Mouse (Mus musculus): Measurements from ENCODE around the gene Ncoa5. TPM values are rescaled to one million over a fixed set of nuclear protein-coding genes. Genes with fewer than 3 reads are reported as not detected.

Gene Ncoa5
- total RNA-seq, 2 experiments from 2014 or later = 9.8 to 15.6 TPM

GRCm38 (mm10) chr2:165050826-165051548 lies 16.3 kb upstream of the Ncoa5 start:
- no peak for ATAC-seq (ENCODE audit: poor library complexity, severe bottlenecking)

DNA sequence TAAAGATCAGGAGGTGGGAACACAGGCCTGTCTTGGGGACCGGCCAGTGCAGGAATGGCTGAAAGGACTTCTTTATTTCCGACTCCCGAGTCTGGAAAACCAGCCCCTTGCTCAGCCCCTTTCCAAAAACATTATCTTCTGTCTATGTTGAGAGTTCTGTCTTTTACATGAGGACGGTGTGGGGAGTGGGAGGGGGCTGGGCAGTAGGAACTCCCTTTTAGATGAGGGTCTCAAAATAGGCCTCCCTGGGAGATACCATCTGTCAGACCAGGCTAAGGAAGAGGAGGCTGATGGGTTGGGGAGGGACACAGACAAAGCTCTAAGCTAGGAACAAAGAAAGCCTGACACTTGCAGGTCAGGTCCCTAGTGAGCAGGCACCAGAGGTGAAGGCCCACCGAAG lies 14.4 kb upstream of the Ncoa5 start:
- no peak for ATAC-seq (ENCODE audit: poor library complexity, severe bottlenecking)

- no peak for ATAC-seq (ENCODE audit: poor library complexity, severe bottlenecking)
Measured at GRCm38 (mm10) chr2:165043729-165044128, 9.1 kb upstream of the Ncoa5 start.

- ATAC-seq (ENCODE audit: poor library complexity, severe bottlenecking) = peak; percentile 51
Measured at GRCm38 (mm10) chr2:165043090-165043636, 8.5 kb upstream of the Ncoa5 start.

DNA sequence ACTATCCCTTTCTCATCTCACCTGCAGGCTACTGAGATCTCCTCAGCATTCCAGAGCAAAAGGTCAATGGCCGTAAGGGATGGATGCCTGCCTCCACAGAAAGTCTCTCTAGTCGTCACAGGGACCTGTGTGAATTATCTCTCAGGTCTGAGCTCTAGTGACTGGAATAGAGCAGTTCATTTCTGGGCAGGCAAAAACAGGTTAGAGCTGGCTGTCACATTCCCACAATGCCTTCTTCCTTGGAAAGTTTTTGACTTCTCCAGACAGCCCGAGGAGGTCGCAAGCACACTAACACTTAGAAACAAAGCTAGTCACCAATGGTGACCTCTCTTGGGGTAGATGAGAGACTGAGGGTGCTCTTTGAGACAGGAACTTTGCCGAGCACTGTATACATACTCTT lies 7.5 kb upstream of the Ncoa5 start:
- no peak for ATAC-seq (ENCODE audit: poor library complexity, severe bottlenecking)

GRCm38 (mm10) chr2:165037415-165037814 lies 2.7 kb upstream of the Ncoa5 start:
- ATAC-seq (ENCODE audit: poor library complexity, severe bottlenecking) = no peak

- no peak for ATAC-seq (ENCODE audit: poor library complexity, severe bottlenecking)
Measured at GRCm38 (mm10) chr2:165035058-165035431, 378 bp upstream of the Ncoa5 start.

GRCm38 (mm10) chr2:165033306-165033705 lies 1.4 kb downstream of the Ncoa5 start:
- no peak for ATAC-seq (ENCODE audit: poor library complexity, severe bottlenecking)

DNA sequence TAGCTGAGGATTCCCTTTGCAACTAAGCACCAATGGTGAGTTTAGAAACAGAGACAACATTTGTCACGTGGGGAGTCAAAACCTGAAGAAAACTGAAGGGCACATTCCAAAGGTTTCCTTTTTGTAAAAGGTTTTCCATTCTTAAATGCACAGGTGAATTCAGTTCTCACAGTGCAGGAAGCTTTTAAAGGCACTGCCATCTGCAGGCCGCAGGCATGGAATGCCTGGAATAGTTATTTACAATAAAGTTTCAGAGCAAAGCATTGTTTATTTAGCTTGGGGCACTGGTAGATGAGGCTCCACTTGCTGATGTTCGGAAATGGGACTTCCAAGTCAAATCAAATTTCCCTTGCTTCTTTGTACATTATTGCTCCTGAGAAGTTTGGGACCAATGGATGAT lies 2.1 kb downstream of the Ncoa5 start:
- ATAC-seq (ENCODE audit: poor library complexity, severe bottlenecking) = no peak

DNA sequence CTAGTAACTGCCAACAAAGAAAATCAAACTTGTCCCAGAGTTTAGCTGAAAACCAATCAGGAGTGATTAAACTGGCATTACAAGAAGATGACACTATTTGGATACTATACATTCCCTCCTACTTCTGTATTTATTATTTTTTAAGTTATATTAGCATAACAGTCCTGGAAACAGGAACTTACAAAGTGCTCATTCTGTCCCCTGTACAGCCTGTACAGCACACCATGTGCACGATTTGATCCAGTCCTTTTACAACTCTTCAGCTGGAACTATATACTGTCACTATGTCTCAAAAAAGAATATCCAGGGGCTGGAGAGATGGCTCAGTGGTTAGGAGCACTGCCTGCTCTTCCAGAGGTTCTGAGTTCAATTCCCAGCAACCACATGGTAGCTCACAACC lies 7.5 kb downstream of the Ncoa5 start:
- ATAC-seq (ENCODE audit: poor library complexity, severe bottlenecking) = peak; percentile 57

GRCm38 (mm10) chr2:165020490-165020889 lies 14.2 kb downstream of the Ncoa5 start:
- ATAC-seq (ENCODE audit: poor library complexity, severe bottlenecking) = no peak

DNA sequence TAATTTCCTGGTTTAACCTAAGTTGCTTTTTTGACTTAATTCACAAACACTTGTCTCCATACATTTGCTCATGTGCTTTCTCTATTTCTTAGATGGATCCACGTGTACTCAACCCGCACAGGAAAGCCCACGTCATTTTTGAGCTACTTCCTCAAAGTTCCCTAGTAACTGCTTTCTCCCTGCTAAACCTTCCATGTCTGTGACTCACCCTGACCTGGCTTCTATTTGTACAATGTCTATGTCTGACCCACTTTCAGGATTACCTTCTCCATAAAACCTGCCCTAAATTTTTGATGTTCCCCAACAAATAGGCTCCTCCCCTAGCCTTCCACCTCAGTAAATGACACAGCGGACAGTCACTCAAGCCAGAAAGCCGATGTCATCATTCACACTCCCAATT lies 19.7 kb downstream of the Ncoa5 start:
- no peak for ATAC-seq (ENCODE audit: poor library complexity, severe bottlenecking)

- no peak for ATAC-seq (ENCODE audit: poor library complexity, severe bottlenecking)
Measured at GRCm38 (mm10) chr2:165010351-165010750, 24.3 kb downstream of the Ncoa5 start.

GRCm38 (mm10) chr2:165009581-165009980 lies 25.1 kb downstream of the Ncoa5 start:
- ATAC-seq (ENCODE audit: poor library complexity, severe bottlenecking) = no peak

- ATAC-seq (ENCODE audit: poor library complexity, severe bottlenecking) = no peak
Measured at GRCm38 (mm10) chr2:165009161-165009560, 25.5 kb downstream of the Ncoa5 start.

DNA sequence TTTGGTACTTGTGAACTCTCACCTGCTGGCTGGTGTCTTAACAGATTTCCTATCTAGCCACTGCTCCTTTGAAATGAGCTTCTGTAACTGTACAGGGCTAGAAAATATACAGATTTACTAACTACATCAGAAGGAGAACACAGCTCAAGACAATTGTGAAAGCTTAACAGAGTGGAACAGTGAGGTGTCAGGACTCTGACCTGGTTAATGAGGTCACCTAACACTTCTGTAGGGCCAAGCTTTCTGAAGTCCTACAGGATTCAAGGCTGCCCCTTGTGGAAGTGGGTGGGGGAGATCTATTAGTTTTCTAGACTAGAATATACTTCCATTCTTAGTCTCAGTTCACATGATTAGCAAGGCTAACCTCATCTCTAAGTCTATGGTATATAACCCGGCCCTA lies 26.7 kb downstream of the Ncoa5 start:
- ATAC-seq (ENCODE audit: poor library complexity, severe bottlenecking) = no peak

GRCm38 (mm10) chr2:165006813-165007212 lies 27.9 kb downstream of the Ncoa5 start:
- ATAC-seq (ENCODE audit: poor library complexity, severe bottlenecking) = no peak

DNA sequence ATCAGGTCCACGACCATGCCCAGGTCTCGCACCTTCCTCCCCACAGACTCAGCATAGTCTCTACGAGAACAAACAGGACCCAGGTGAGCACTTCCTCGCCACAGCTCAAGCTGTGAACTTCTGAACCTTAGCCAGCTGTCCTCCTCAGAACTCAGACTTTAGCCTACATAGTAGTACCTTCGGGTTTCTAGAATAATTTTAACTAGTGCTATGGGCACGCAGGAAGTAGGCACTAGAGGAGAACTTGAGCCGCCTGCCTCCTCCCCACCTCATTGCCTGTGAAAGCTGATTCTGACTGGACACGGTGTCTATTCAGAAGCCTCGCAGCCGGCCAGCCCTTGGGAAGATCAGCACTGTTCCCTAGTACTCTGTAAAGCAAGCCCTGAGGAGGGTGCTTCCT lies 30.4 kb downstream of the Ncoa5 start:
- no peak for ATAC-seq (ENCODE audit: poor library complexity, severe bottlenecking)

DNA sequence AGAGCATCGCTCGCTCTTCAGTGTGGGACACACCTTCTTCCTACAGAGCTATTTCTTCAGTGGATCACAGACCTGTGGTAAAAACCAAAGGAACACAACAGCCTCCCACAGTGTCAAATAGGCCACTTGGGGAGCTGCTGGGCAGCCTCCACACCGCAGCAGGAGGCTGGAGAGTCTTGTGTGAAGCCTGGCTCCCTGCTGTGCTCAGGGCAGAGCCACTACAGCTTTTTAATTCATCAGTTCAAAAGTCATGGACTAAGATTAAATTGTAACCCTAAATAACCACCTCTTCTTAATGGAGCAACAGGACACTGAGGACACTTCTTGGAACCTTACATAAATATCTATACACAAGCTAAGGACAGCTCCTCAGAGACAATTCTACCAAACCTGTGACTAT lies 31.6 kb downstream of the Ncoa5 start:
- ATAC-seq (ENCODE audit: poor library complexity, severe bottlenecking) = no peak

DNA sequence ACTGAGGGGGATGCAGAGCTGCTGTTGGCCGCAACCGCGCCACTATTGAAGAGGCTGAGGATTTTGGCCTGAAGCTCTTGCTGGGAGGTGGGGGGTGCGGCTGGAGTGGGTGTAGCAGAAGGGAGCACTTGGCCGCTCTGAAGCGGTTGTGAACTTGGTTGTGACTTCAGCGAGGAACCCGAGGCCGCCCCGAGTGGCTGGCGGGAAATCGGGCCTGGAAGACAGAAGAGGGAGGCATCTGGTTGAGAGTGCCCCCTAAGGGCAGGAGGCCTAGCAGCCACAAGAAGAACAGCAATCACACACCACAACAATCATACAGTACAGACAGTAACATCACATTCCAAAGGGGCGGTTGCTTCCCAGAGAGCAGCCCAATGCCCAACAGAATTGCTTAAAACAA lies 32.7 kb downstream of the Ncoa5 start:
- ATAC-seq (ENCODE audit: poor library complexity, severe bottlenecking) = no peak

GRCm38 (mm10) chr2:164997721-164998428 lies 36.8 kb downstream of the Ncoa5 start:
- no peak for ATAC-seq (ENCODE audit: poor library complexity, severe bottlenecking)

Measured in megakaryocyte, adult 5-6 weeks (primary cell).